Mouse (Mus musculus) heart, postnatal 0 days (tissue): ENCODE data around the gene Meis1. TPM values are rescaled to one million over a fixed set of nuclear protein-coding genes. Genes with fewer than 3 reads are reported as not detected.

Source experiments
- ATAC-seq: fragments of 200-750 bp; cut with Nextera tagmentation; 2 replicates; pipeline ENCODE4 v1.8.0; 2017; ENCODE audit warnings: low read depth, moderate number of reproducible peaks, moderate library complexity; ENCODE audit not compliant: insufficient read depth
- DNase-seq: peaks from one replicate; pipeline ENCODE4 v3.0.0-alpha.2; 2016; ENCODE audit warnings: low spot score
- H3K27ac ChIP-seq: fragments of 300-500 bp; sonication (generic); 2 replicates; pipeline ENCODE4 v1.5.1; 2014; ENCODE audit warnings: low read depth, mild to moderate bottlenecking
- H3K27me3 ChIP-seq: fragments of 300-500 bp; sonication (generic); 2 replicates; pipeline ENCODE4 v1.6.1; 2014; ENCODE audit warnings: low read length, mixed read lengths; ENCODE audit not compliant: control insufficient read depth, insufficient read depth
- H3K36me3 ChIP-seq: fragments of 300-500 bp; sonication (generic); replicated peaks from 2 replicates; pipeline ENCODE4 v1.6.1; 2014; ENCODE audit warnings: low read length, mixed read lengths; ENCODE audit not compliant: control insufficient read depth, insufficient read depth
- H3K4me1 ChIP-seq: fragments of 300-500 bp; sonication (generic); 2 replicates; pipeline ENCODE4 v1.6.1; 2014; ENCODE audit warnings: antibody characterized with exemption; ENCODE audit not compliant: control insufficient read depth, insufficient read depth
- H3K4me2 ChIP-seq: fragments of 300-500 bp; sonication (generic); 2 replicates; pipeline ENCODE4 v1.6.1; 2014; ENCODE audit warnings: low read depth, mild to moderate bottlenecking, low read length, moderate library complexity
- H3K4me3 ChIP-seq: fragments of 300-500 bp; sonication (generic); 2 replicates; pipeline ENCODE4 v1.5.1; 2014; ENCODE audit warnings: low read depth, low read length
- H3K9ac ChIP-seq: fragments of 300-500 bp; sonication (generic); replicated peaks from 2 replicates; pipeline ENCODE4 v1.6.1; 2014; ENCODE audit warnings: low read depth, low read length, mixed read lengths
- H3K9me3 ChIP-seq: fragments of 300-500 bp; sonication (generic); replicated peaks from 2 replicates; pipeline ENCODE4 v1.6.1; 2016; ENCODE audit warnings: low read length; ENCODE audit not compliant: control insufficient read depth
- CTCF ChIP-seq: IDR thresholded peaks from 2 replicates; pipeline ENCODE4 v1.5.1; 2016; ENCODE audit warnings: antibody characterized with exemption, control low read depth, low read depth
- EP300 ChIP-seq: IDR thresholded peaks from 2 replicates; pipeline ENCODE4 v1.6.1; 2016; ENCODE audit warnings: antibody characterized with exemption, low read depth
- WGBS: fragments of 180-500 bp; shearing (Covaris S2); extraction: QIAGEN DNeasy Blood & Tissue Kit; methylation state at CpG from one replicate; pipeline ENCODE4 v1.1.7; 2014; 5-methylcytosine and 5-hydroxymethylcytosine counted together
- polyA plus RNA-seq: library from polyadenylated mRNA; unstranded; fragments of >200 nt; fragmentation: Nextera tagmentation; extraction: Ambion mirVana; gene quantifications from 2 replicates; pipeline ENCODE4 v1.2.1, GENCODE M21; 2015
- total RNA-seq: library from RNA; depleted of rRNA; stranded (reverse); fragments of >200 nt; gene quantifications from 2 replicates; pipeline ENCODE4 v1.2.3, GENCODE M21; 2014; ENCODE audit warnings: low replicate concordance

Gene Meis1
- total and polyA plus RNA-seq, 2 experiments from 2014 or later, result 34.8 to 35.4 TPM

GRCm38 (mm10) chr11:18867665-18868064, 151.1 kb downstream of the Meis1 start:
- ATAC-seq (no peak), DNase-seq (no peak)
- H3K9me3 ChIP-seq, result 0 out of 2 replicates have a peak, but pooled peaks cover 5% of the 10 kb centered on the region
- H3K27ac ChIP-seq, result no peak overlapping the region
- WGBS, result 78% methylated on average over 2 of the region's 2 CpGs
- H3K4me2 ChIP-seq, result no peak overlapping the region
- no peak overlapping the region for H3K9ac ChIP-seq
- no peak overlapping the region for H3K4me3 ChIP-seq
- H3K27me3 ChIP-seq, result peaks cover 25% of the 10 kb centered on the region
- TF ChIP-seq EP300, result no peak
- no peaks in the 10 kb centered on the region for H3K36me3 ChIP-seq
- H3K4me1 ChIP-seq, result peaks cover 8% of the 10 kb centered on the region; the same call in 1 of the 2 replicates

- no peak overlapping the region for H3K4me2 ChIP-seq
- 0 out of 2 replicates have a peak, but pooled peaks cover 3% of the 10 kb centered on the region for H3K4me1 ChIP-seq
- no peak overlapping the region for H3K27ac ChIP-seq
- no peaks in the 10 kb centered on the region for H3K36me3 ChIP-seq
- H3K9ac ChIP-seq, result no peak overlapping the region
- H3K27me3 ChIP-seq, result peaks cover 20% of the 10 kb centered on the region
- ATAC-seq (no peak), DNase-seq (no peak)
- 0 out of 2 replicates have a peak, but pooled peaks cover 5% of the 10 kb centered on the region for H3K9me3 ChIP-seq
- no peak overlapping the region for H3K4me3 ChIP-seq
- TF ChIP-seq EP300 (no peak), CTCF (no peak)
- WGBS, result 47% methylated on average over 6 of the region's 6 CpGs
These were observed 152.5 kb downstream of the Meis1 start for GRCm38 (mm10) chr11:18866198-18866836.

- Histone ChIP-seq H3K27ac (no peak overlapping the region), H3K36me3 (no peaks in the 10 kb centered on the region), H3K4me3 (no peak overlapping the region), H3K4me1 (no peaks in the 10 kb centered on the region), H3K9me3 (no peaks in the 10 kb centered on the region), H3K27me3 (no peaks in the 10 kb centered on the region), H3K4me2 (no peak overlapping the region), H3K9ac (no peak overlapping the region)
- DNase-seq (no peak), ATAC-seq (no peak)
- WGBS, result 72% methylated on average over 4 of the region's 4 CpGs
- no peak for TF ChIP-seq CTCF
- no peak for TF ChIP-seq EP300
These were observed 168.0 kb downstream of the Meis1 start for GRCm38 (mm10) chr11:18850772-18851171.

GRCm38 (mm10) chr11:18847650-18848049, 171.1 kb downstream of the Meis1 start:
- Histone ChIP-seq H3K4me2 (no peak overlapping the region), H3K27ac (no peak overlapping the region), H3K4me1 (no peaks in the 10 kb centered on the region), H3K4me3 (no peak overlapping the region), H3K36me3 (no peaks in the 10 kb centered on the region), H3K9ac (no peak overlapping the region), H3K27me3 (no peaks in the 10 kb centered on the region), H3K9me3 (no peaks in the 10 kb centered on the region)
- 87% methylated on average over 3 of the region's 3 CpGs for WGBS
- DNase-seq (no peak), ATAC-seq (no peak)
- TF ChIP-seq CTCF (no peak), EP300 (no peak)

GRCm38 (mm10) chr11:18846472-18846871, 172.3 kb downstream of the Meis1 start:
- Histone ChIP-seq H3K4me2 (no peak overlapping the region), H3K9me3 (no peaks in the 10 kb centered on the region), H3K36me3 (no peaks in the 10 kb centered on the region), H3K4me1 (no peaks in the 10 kb centered on the region), H3K4me3 (no peak overlapping the region), H3K27me3 (no peaks in the 10 kb centered on the region), H3K27ac (no peak overlapping the region), H3K9ac (no peak overlapping the region)
- ATAC-seq (no peak), DNase-seq (no peak)
- TF ChIP-seq CTCF (no peak), EP300 (no peak)
- WGBS, result 82% methylated on average over 4 of the region's 4 CpGs

GRCm38 (mm10) chr11:18845900-18846299, 172.9 kb downstream of the Meis1 start:
- no peak overlapping the region for H3K27ac ChIP-seq
- TF ChIP-seq EP300, result no peak
- no peak for TF ChIP-seq CTCF
- H3K36me3 ChIP-seq, result no peaks in the 10 kb centered on the region
- H3K4me1 ChIP-seq, result no peaks in the 10 kb centered on the region
- WGBS, result 62% methylated on average over 3 of the region's 3 CpGs
- H3K4me2 ChIP-seq, result no peak overlapping the region
- H3K4me3 ChIP-seq, result no peak overlapping the region
- ATAC-seq (no peak), DNase-seq (no peak)
- H3K9ac ChIP-seq, result no peak overlapping the region
- no peaks in the 10 kb centered on the region for H3K27me3 ChIP-seq
- no peaks in the 10 kb centered on the region for H3K9me3 ChIP-seq
